Mouse (Mus musculus) intestine, embryonic 15.5 days (tissue): ENCODE measurements around the gene Ap5b1. TPM values are rescaled to one million over a fixed set of nuclear protein-coding genes. Genes with fewer than 3 reads are reported as not detected.

Experiments
- polyA plus RNA-seq: library from polyadenylated mRNA; unstranded; fragments of >200 nt; fragmentation: Nextera tagmentation; extraction: Ambion mirVana; gene quantifications from 2 replicates; pipeline ENCODE4 v1.2.1, GENCODE M21; 2015

The Ap5b1 gene
- polyA plus RNA-seq, 1 experiment from 2014 or later: 7.9 TPM

Other genes starting within 250 kb of the Ap5b1 start
- gene Catsper1, start 232.3 kb upstream of the Ap5b1 start, polyA plus RNA-seq: not detected in 2 replicates
- gene Cst6, start 218.5 kb upstream of the Ap5b1 start, polyA plus RNA-seq: 15.9 and 19.8 TPM in 2 replicates
- gene Eif1ad, start 201.3 kb upstream of the Ap5b1 start, polyA plus RNA-seq: 53.9 and 58.2 TPM in 2 replicates
- 474 and 479 TPM in 2 replicates for gene Banf1, start 200.9 kb upstream of the Ap5b1 start, polyA plus RNA-seq
- gene Sart1, start 179.3 kb upstream of the Ap5b1 start, polyA plus RNA-seq: 61.2 and 66.4 TPM in 2 replicates
- 4.3 and 10.8 TPM in 2 replicates for gene Tsga10ip, start 165.5 kb upstream of the Ap5b1 start, polyA plus RNA-seq
- gene Drap1, start 143.0 kb upstream of the Ap5b1 start, polyA plus RNA-seq: 198 and 200 TPM in 2 replicates
- gene AI837181, start 142.9 kb upstream of the Ap5b1 start, polyA plus RNA-seq: 42.6 and 45.8 TPM in 2 replicates
- gene Fosl1, start 120.5 kb upstream of the Ap5b1 start, polyA plus RNA-seq: not detected in 2 replicates
- gene Ccdc85b, start 110.1 kb upstream of the Ap5b1 start, polyA plus RNA-seq: 8.2 and 8.7 TPM in 2 replicates
- 95.1 and 99.4 TPM in 2 replicates for gene Fibp, start 107.4 kb upstream of the Ap5b1 start, polyA plus RNA-seq
- gene Ctsw, start 99.5 kb upstream of the Ap5b1 start, polyA plus RNA-seq: 2.1 and 2.9 TPM in 2 replicates
- 118 TPM in 2 replicates for gene Efemp2, start 94.1 kb upstream of the Ap5b1 start, polyA plus RNA-seq
- 29.5 and 29.8 TPM in 2 replicates for gene Mus81, start 79.6 kb upstream of the Ap5b1 start, polyA plus RNA-seq
- gene Cfl1, start 77.6 kb upstream of the Ap5b1 start, polyA plus RNA-seq: 2,332 and 2,514 TPM in 2 replicates
- not detected in 2 replicates for gene 1700020D05Rik, start 64.2 kb upstream of the Ap5b1 start, polyA plus RNA-seq
- 7.2 and 8.0 TPM in 2 replicates for gene Snx32, start 57.5 kb upstream of the Ap5b1 start, polyA plus RNA-seq
- gene Ovol1, start 7.4 kb upstream of the Ap5b1 start, polyA plus RNA-seq: 19.3 TPM in 2 replicates
- gene Rnaseh2c, start 33.8 kb downstream of the Ap5b1 start, polyA plus RNA-seq: 128 and 149 TPM in 2 replicates
- 44.1 and 47.3 TPM in 2 replicates for gene Kat5, start 42.2 kb downstream of the Ap5b1 start, polyA plus RNA-seq
- gene Rela, start 69.5 kb downstream of the Ap5b1 start, polyA plus RNA-seq: 43.0 and 43.3 TPM in 2 replicates
- 21.5 and 23.8 TPM in 2 replicates for gene Sipa1, start 95.7 kb downstream of the Ap5b1 start, polyA plus RNA-seq
- gene Map3k11, start 120.7 kb downstream of the Ap5b1 start, polyA plus RNA-seq: 33.7 and 36.3 TPM in 2 replicates
- 16.3 and 16.8 TPM in 2 replicates for gene Pcnx3, start 120.9 kb downstream of the Ap5b1 start, polyA plus RNA-seq
- gene Kcnk7, start 136.3 kb downstream of the Ap5b1 start, polyA plus RNA-seq: 0.29 and 0.43 TPM in 2 replicates
- gene Ehbp1l1, start 158.3 kb downstream of the Ap5b1 start, polyA plus RNA-seq: 38.6 and 40.1 TPM in 2 replicates
- 68.7 and 69.6 TPM in 2 replicates for gene Fam89b, start 161.6 kb downstream of the Ap5b1 start, polyA plus RNA-seq
- gene Ltbp3, start 172.9 kb downstream of the Ap5b1 start, polyA plus RNA-seq: 20.7 and 21.7 TPM in 2 replicates
- gene Scyl1, start 203.4 kb downstream of the Ap5b1 start, polyA plus RNA-seq: 60.6 and 60.9 TPM in 2 replicates